Mouse (Mus musculus) adrenal gland, postnatal 36 days (tissue): Measurements from ENCODE around the gene Soga1. TPM values are rescaled to one million over a fixed set of nuclear protein-coding genes. Genes with fewer than 3 reads are reported as not detected.

Experiments
- DNase-seq, 2 experiments: peaks; one replicate each; pipeline ENCODE4 v3.0.0; 2021; ENCODE audit warnings: mixed read lengths in 1 of 2
- total RNA-seq, 2 experiments: library from RNA; stranded (reverse); gene quantifications; 2 replicates each; pipeline ENCODE4 v1.2.3; 2021

The Soga1 gene
- total RNA-seq, 2 experiments from 2014 or later, result 36.3 to 38.7 TPM

DNA sequence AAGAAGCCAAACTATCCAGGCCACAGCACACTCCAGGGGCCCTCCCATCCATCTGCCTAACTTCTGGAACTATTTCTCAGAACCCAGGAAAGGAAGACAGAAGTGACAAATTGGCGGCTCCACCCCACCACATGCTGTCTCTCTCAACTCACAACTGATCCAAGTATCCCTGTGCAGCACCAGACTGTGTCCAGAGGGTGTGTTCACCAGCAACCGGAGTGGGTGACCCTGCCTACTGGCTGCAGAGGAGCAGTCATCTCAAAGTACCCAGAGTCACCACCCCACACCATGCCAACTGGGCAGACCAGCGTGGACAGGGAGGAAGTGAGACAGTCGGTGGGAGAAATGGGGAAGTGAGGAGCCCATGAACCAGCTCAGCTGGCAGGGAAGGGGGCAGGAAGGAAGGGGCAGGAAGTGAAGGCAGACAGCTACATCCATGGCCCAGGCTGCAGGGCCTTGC is 15.8 kb downstream of the Soga1 start:
- DNase-seq, result peak in 1 of 2 experiments; percentile 52

DNA sequence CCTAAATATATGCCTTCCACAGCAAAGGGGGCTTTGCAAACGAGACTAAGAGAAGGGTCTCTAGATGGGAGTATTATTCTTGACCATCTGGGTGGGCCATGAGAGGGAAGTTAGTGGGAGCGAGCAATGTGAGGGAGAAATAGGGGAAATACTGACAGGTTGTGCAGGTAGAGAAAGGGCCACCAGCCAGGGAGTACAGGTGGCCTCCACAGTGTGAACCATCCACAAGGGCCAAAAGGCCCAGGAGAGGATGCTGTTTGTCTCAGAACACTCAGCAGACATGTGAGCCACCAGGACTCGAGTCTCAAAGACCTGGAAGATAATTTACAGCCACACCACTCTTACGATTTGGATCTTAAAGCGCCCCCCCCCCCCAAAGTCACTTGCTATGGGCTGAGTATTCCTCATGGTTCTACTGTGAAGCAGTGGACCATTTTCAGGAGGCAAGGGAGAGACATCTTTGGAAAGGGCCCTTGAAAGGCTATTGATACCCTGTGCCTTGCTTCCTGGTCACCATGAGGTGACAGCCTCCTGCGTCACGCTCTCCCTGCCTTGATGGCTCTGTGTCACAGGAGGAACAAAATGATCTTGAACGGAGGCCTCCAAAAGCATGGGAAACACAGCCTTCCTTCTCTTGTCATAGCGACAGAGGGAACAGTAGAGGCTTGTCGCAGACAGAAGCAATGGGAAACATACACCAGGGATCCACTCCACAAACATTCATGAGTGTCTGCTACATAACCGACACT is 18.3 kb downstream of the Soga1 start:
- DNase-seq, result no peak

GRCm38 (mm10) chr2:157060037-157060436 is 19.0 kb downstream of the Soga1 start:
- no peak for DNase-seq

GRCm38 (mm10) chr2:157059166-157059565 is 19.9 kb downstream of the Soga1 start:
- no peak for DNase-seq

GRCm38 (mm10) chr2:157058342-157058998 is 20.6 kb downstream of the Soga1 start:
- DNase-seq, result peak in 1 of 2 experiments; percentile 50

GRCm38 (mm10) chr2:157057758-157058157 is 21.3 kb downstream of the Soga1 start:
- no peak for DNase-seq

- no peak for DNase-seq
Measured at GRCm38 (mm10) chr2:157057186-157057585, 21.9 kb downstream of the Soga1 start.

GRCm38 (mm10) chr2:157055721-157056120 is 23.3 kb downstream of the Soga1 start:
- DNase-seq, result no peak

DNA sequence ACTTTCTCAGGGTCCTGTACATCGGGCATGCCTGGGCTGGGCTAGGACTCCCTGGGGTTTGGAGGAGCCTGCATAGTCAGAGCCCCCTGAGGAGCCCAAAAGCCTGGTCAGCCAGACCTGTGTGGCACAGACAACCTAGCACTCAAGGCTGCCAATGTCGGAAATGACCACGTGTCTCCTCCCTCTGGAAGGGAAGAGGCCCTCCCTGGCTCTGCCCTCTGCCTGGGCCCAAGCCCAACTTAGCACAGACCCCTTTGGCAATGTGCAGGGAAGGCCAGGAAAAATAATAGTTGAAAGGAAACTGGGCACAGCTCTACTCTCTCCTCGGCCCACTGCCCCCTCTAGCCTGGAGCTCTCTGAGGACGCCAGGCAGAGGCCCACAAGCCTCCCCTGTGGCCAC is 24.2 kb downstream of the Soga1 start:
- peak; percentile 56 to 66 for DNase-seq

GRCm38 (mm10) chr2:157054297-157054696 is 24.8 kb downstream of the Soga1 start:
- peak; percentile 88 to 91 for DNase-seq

- DNase-seq, result no peak
Measured at GRCm38 (mm10) chr2:157053787-157054186, 25.3 kb downstream of the Soga1 start.

GRCm38 (mm10) chr2:157053124-157053523 is 25.9 kb downstream of the Soga1 start:
- no peak for DNase-seq

DNA sequence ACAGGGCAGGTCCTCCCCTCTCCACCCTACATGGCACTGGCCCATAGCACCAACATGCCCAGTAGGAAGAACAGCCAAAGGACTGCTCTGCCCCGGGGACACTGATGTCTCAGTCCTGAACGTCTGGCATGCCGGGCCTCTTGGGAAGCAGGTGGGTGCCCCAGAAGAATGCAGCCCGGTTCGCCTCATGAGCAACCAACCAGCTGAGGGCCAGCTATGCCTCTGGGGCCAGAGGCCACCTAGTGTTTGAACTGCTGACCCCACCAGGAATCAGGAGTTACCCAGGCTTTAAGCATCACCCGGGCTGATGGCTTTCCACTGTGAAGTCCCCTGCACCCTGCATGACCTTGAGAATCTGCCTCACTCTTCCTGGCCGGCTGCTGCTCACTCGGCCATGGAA is 26.6 kb downstream of the Soga1 start:
- no peak for DNase-seq

GRCm38 (mm10) chr2:157049831-157050243 is 29.2 kb downstream of the Soga1 start:
- DNase-seq, result no peak

DNA sequence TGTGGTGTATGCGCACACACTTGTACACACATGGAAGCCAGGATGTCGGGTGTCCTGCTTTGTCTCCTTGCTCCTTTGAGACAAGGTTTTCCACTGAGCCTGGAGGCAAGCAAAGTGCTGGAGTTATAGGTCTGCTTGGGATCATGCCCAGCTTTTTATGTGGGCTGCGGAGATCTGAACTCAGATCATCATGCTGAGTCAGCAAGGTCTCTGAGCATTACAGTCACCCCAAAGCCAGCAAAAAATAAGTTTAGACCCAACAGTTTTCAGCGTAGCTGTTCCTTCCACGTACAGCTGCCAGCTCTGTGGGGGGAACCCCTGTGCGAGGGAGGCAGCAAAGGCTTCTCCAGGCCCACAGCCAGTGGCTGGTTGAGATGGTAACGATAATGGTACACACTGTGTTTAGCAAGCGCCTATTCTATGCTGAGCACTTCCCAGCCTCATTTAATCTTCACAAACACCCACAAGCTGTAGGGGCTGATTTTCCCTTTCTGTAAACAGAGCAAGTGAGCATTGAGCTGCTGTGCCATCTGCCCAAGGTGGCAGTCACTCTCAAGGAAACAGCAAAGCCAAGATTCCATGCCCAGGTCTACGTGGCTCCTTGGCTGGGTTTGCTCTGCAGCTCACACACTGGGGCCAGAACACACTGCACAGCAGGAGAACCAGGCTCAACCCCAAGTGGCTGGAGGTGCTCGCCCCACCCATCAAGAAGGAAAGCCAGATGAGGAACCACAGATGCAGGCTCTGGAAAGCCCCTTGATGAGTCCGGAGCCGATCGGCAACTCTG is 30.5 kb downstream of the Soga1 start:
- DNase-seq, result no peak

- no peak for DNase-seq
Measured at GRCm38 (mm10) chr2:157046956-157047355, 32.1 kb downstream of the Soga1 start.

DNA sequence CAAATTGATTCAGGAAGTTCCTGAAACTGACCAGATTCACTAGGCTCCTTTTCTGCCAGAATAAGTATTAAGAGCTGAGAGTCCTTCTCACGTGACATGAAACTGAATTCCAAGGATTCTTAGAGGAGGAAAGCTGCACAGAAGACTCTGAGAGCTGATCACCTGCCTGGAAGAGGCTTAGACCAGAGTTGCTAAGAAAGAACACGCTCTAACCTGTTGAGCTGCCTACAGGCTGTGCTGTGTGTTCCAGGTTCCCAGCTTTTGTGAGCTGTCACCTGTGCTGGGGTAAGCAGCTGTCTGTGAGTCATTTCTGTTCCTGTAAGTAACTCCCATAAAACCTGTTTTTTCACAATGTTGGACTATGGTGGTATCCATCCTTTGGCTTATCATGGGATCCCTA is 33.1 kb downstream of the Soga1 start:
- no peak for DNase-seq

- no peak for DNase-seq
Measured at GRCm38 (mm10) chr2:157043987-157044386, 35.1 kb downstream of the Soga1 start.

GRCm38 (mm10) chr2:157043556-157043955 is 35.5 kb downstream of the Soga1 start:
- DNase-seq, result no peak

- DNase-seq, result no peak
Measured at GRCm38 (mm10) chr2:157041421-157041820, 37.6 kb downstream of the Soga1 start.

DNA sequence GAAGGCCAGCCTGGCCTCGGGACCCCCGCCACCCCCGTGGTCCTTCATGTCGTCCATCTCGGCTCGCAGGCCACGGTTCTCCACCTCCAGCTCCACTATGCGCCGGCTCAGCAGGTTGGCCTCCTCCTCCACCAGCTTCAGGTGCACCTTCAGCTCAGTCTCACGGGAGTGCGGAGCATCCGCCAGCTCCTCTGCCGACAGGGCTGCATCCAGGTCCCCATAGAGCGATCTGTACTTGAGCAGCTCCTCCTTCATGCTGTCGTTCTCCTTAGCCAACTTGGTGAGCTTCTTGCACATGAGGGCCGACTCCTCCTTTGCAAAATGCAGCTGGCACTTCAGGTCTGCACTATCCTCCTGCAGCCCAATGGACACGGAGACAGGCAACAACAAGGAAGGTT is 38.4 kb downstream of the Soga1 start:
- DNase-seq, result no peak

DNA sequence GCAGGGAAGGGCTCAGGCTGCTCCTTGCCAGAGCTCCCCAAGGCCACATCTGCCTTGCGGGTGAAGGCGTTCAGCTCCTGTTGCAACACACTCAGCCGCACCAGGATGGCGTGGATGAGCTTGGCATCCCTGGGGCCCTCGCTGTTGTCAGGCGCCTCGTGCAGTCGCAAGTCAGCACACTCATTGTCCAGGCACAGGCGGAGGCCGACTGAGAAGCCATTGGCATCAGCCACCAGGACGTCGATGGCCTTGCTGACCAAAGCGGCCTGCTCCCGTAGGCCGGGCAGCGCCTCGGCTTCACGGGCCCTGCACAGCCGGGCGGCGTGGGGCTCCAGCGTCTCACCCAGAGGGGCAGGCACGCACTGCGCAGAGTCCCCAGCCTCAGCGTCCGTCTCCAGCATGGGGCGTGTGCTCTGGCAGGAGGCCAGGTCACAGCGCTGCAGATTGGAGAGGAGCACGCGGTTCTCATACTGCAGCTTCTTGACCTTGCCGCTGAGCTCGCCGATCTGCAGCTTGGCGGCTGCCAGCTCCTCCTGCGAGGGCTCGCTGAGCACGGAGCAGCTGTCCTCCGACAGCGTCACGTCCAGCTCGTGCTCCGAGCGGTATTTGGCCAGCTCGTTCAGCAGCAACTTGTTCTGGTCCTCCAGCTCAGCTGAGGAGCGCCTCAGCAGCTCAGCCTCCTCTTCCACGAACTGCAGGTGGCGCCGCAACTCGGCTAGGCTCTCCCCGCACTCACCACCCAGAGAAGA is 39.0 kb downstream of the Soga1 start:
- peak; percentile 67 to 81 for DNase-seq
